Mouse (Mus musculus): Measurements from ENCODE around the gene Tff1.

- TF ChIP-seq CTCF (IDR thresholded peaks at IDR 0.05; ENCODE audit: low read depth, low read length) (no peak), EP300 (IDR thresholded peaks at IDR 0.05; ENCODE audit: insufficient read depth, low read depth, low read length) (no peak), POLR2A (IDR thresholded peaks at IDR 0.05; ENCODE audit: insufficient read depth, low read length) (no peak)
Observed at GRCm38 (mm10) chr17:31116063-31116462, 49.0 kb downstream of the Tff1 start.
